Mouse (Mus musculus): Measurements from ENCODE around the gene Bpifb9a. TPM values are rescaled to one million over a fixed set of nuclear protein-coding genes. Genes with fewer than 3 reads are reported as not detected.
A peak's percentile ranks its signal among the peaks of the same experiment; 100 is the strongest.
"Not testable (repeated sequence)": the region's sequence is repeated elsewhere in the genome, so short reads cannot be mapped to it uniquely, and the experiment has no call there.

Gene Bpifb9a
- total RNA-seq (2012; rRNA removed) (not detected in 2 replicates), total RNA-seq (2014; rRNA removed) (not detected in 2 replicates), polyA plus RNA-seq (2012; ENCODE audit: insufficient read length, low read depth) (not detected in 2 replicates)

- dilution Hi-C loops (cut with MboI; ENCODE audit: extremely low pct_ligation_motif_present, extremely low pct_unique_long_range_greater_than_20kb, low sequenced_read_pairs); in situ Hi-C loops (cut with MboI; ENCODE audit: low pct_ligation_motif_present, low pct_unique_long_range_greater_than_20kb, low sequenced_read_pairs); H3K27ac ChIP-seq (ENCODE audit: insufficient read depth, low read depth); DNase-seq (ENCODE audit: extremely low read depth); H3K4me1 ChIP-seq (ENCODE audit: control insufficient read depth in 1 of 2, insufficient read depth in 2 of 2); H3K4me3 ChIP-seq (replicated peaks in 1 of 3; ENCODE audit: low read depth in 2 of 3, low read length in 2 of 3, poor library complexity in 1 of 3); H3K9ac ChIP-seq (ENCODE audit: insufficient read depth, low read depth); H3K9me3 ChIP-seq (replicated peaks; ENCODE audit: low read length); H3K79me2 ChIP-seq (replicated peaks; ENCODE audit: control insufficient read depth, extremely low read depth, insufficient read depth, poor library complexity, severe bottlenecking); H3K4me2 ChIP-seq (ENCODE audit: insufficient read depth, low read depth, poor library complexity, severe bottlenecking); H3K36me3 ChIP-seq (replicated peaks in 1 of 2; ENCODE audit: control insufficient read depth in 1 of 2, insufficient read depth in 1 of 2, low read length in 1 of 2): not testable (repeated sequence)
- H3K27me3 ChIP-seq (replicated peaks) = peaks cover 32% of the 10 kb centered on the region
Measured at GRCm38 (mm10) chr2:154257554-154257953, at the start of gene Bpifb9a. Bpifb9a (plus strand) TSS chr2:154257854.

- DNase-seq (ENCODE audit: extremely low read depth) = peak; percentile 20
- Histone ChIP-seq H3K27ac (ENCODE audit: insufficient read depth, low read depth) (no peak overlapping the region), H3K4me2 (ENCODE audit: insufficient read depth, low read depth, poor library complexity, severe bottlenecking) (no peak overlapping the region), H3K9me3 (replicated peaks; ENCODE audit: low read length) (no peaks in the 10 kb centered on the region), H3K4me3 (replicated peaks in 1 of 3; ENCODE audit: low read depth in 2 of 3, low read length in 2 of 3, poor library complexity in 1 of 3) (no peak overlapping the region), H3K79me2 (replicated peaks; ENCODE audit: control insufficient read depth, extremely low read depth, insufficient read depth, poor library complexity, severe bottlenecking) (no peaks in the 10 kb centered on the region), H3K9ac (ENCODE audit: insufficient read depth, low read depth) (no peak overlapping the region), H3K27me3 (replicated peaks) (peaks cover 88% of the 10 kb centered on the region), H3K4me1 (ENCODE audit: control insufficient read depth in 1 of 2, insufficient read depth in 2 of 2) (no peaks in the 10 kb centered on the region), H3K36me3 (replicated peaks in 1 of 2; ENCODE audit: control insufficient read depth in 1 of 2, insufficient read depth in 1 of 2, low read length in 1 of 2) (no peaks in the 10 kb centered on the region)
- dilution Hi-C loops (cut with MboI; ENCODE audit: extremely low pct_ligation_motif_present, extremely low pct_unique_long_range_greater_than_20kb, low sequenced_read_pairs) (no loop called here), in situ Hi-C loops (cut with MboI; ENCODE audit: low pct_ligation_motif_present, low pct_unique_long_range_greater_than_20kb, low sequenced_read_pairs) (no loop called here)
- TF ChIP-seq ELF1 (IDR thresholded peaks at IDR 0.05; ENCODE audit: low read depth, low read length) (no peak), RAD21 (IDR thresholded peaks at IDR 0.05; ENCODE audit: low read depth, low read length) (peak; percentile 59), SMC3 (IDR thresholded peaks at IDR 0.05; ENCODE audit: low read depth, low read length) (peak; percentile 52), SIN3A (IDR thresholded peaks at IDR 0.05; ENCODE audit: low read length) (no peak), CTCF (conservative IDR thresholded peaks at IDR 0.05 in 1 of 2, IDR thresholded peaks at IDR 0.05 in 1 of 2; ENCODE audit: low read depth in 2 of 2, low read length in 2 of 2) (peak; percentile 39 to 74; a peak in 3 of 4 replicates), EP300 (IDR thresholded peaks at IDR 0.05; ENCODE audit: low read length) (no peak), MAFK (IDR thresholded peaks at IDR 0.05; ENCODE audit: insufficient replicate concordance, low read length) (no peak), TCF12 (IDR thresholded peaks at IDR 0.05; ENCODE audit: low read depth, low read length) (no peak), ZNF384 (IDR thresholded peaks at IDR 0.05; ENCODE audit: low read depth, low read length) (no peak)
Measured at GRCm38 (mm10) chr2:154209112-154209511, 48.5 kb upstream of the Bpifb9a start.

GRCm38 (mm10) chr2:154211121-154211520 is 46.5 kb upstream of the Bpifb9a start:
- Histone ChIP-seq H3K36me3 (replicated peaks in 1 of 2; ENCODE audit: control insufficient read depth in 1 of 2, insufficient read depth in 1 of 2, low read length in 1 of 2) (no peaks in the 10 kb centered on the region), H3K79me2 (replicated peaks; ENCODE audit: control insufficient read depth, extremely low read depth, insufficient read depth, poor library complexity, severe bottlenecking) (no peaks in the 10 kb centered on the region), H3K27me3 (replicated peaks) (peaks cover 85% of the 10 kb centered on the region), H3K9me3 (replicated peaks; ENCODE audit: low read length) (no peaks in the 10 kb centered on the region), H3K27ac (ENCODE audit: insufficient read depth, low read depth) (no peak overlapping the region), H3K4me1 (ENCODE audit: control insufficient read depth in 1 of 2, insufficient read depth in 2 of 2) (no peaks in the 10 kb centered on the region), H3K4me3 (replicated peaks in 1 of 3; ENCODE audit: low read depth in 2 of 3, low read length in 2 of 3, poor library complexity in 1 of 3) (no peak overlapping the region), H3K9ac (ENCODE audit: insufficient read depth, low read depth) (no peak overlapping the region), H3K4me2 (ENCODE audit: insufficient read depth, low read depth, poor library complexity, severe bottlenecking) (no peak overlapping the region)
- in situ Hi-C loops (cut with MboI; ENCODE audit: low pct_ligation_motif_present, low pct_unique_long_range_greater_than_20kb, low sequenced_read_pairs) (no loop called here), dilution Hi-C loops (cut with MboI; ENCODE audit: extremely low pct_ligation_motif_present, extremely low pct_unique_long_range_greater_than_20kb, low sequenced_read_pairs) (no loop called here)
- TF ChIP-seq UBTF (IDR thresholded peaks at IDR 0.05; ENCODE audit: low read depth, low read length) (no peak), POLR2A (IDR thresholded peaks at IDR 0.05; ENCODE audit: low read depth, low read length) (no peak), NRF1 (IDR thresholded peaks at IDR 0.05; ENCODE audit: low read depth, low read length) (no peak), MEF2A (IDR thresholded peaks at IDR 0.05; ENCODE audit: borderline replicate concordance, low read depth, low read length) (no peak), ELF1 (IDR thresholded peaks at IDR 0.05; ENCODE audit: low read depth, low read length) (no peak), RCOR1 (conservative IDR thresholded peaks at IDR 0.05; ENCODE audit: low read depth, low read length) (no peak), USF2 (conservative IDR thresholded peaks at IDR 0.05; ENCODE audit: low read depth, low read length) (no peak), MXI1 (IDR thresholded peaks at IDR 0.05; ENCODE audit: low read depth, low read length) (no peak), NELFE (IDR thresholded peaks at IDR 0.05; ENCODE audit: low read depth, low read length) (no peak), SMC3 (IDR thresholded peaks at IDR 0.05; ENCODE audit: low read depth, low read length) (no peak), MAX (IDR thresholded peaks at IDR 0.05; ENCODE audit: low read length) (no peak), RAD21 (IDR thresholded peaks at IDR 0.05; ENCODE audit: low read depth, low read length) (no peak)
- DNase-seq (ENCODE audit: extremely low read depth) = no peak
